Mouse (Mus musculus) G1E (cell line): ENCODE measurements around the gene Jmjd1c.

Experiments
- CTCF ChIP-seq: IDR thresholded peaks from 2 replicates; pipeline ENCODE4 v1.5.1; 2012; ENCODE audit warnings: low read depth, low read length, inconsistent platforms, mixed read lengths
- GATA1 ChIP-seq: IDR thresholded peaks from 2 replicates; pipeline ENCODE4 v1.6.1; 2012; ENCODE audit warnings: borderline replicate concordance, low read length, inconsistent platforms, mixed read lengths
- POLR2AphosphoS5 ChIP-seq: IDR thresholded peaks from 2 replicates; pipeline ENCODE4 v1.6.1; 2012; ENCODE audit warnings: low read depth, low read length, inconsistent platforms; ENCODE audit not compliant: insufficient replicate concordance
- TAL1 ChIP-seq: conservative IDR thresholded peaks from 2 replicates; pipeline ENCODE4 v1.6.1; 2012; ENCODE audit warnings: low read depth, low read length, inconsistent platforms, mixed read lengths

- TF ChIP-seq TAL1: no peak
- no peak for TF ChIP-seq CTCF
- no peak for TF ChIP-seq POLR2AphosphoS5
- no peak for TF ChIP-seq GATA1
Measured at GRCm38 (mm10) chr10:67226109-67226508, 130.2 kb downstream of the Jmjd1c start.
